Mouse (Mus musculus): ENCODE data around the gene Bglap.
"Not testable (repeated sequence)": the region's sequence is repeated elsewhere in the genome, so short reads cannot be mapped to it uniquely, and the experiment has no call there.

Gene Bglap

GRCm38 (mm10) chr3:88393776-88394375, 9.6 kb upstream of the Bglap start:
- no peak for DNase-seq (ENCODE audit: low spot score)

GRCm38 (mm10) chr3:88382383-88382782, 1.9 kb downstream of the Bglap start:
- DNase-seq (ENCODE audit: low spot score): not testable (repeated sequence)

- DNase-seq (ENCODE audit: low spot score): not testable (repeated sequence)
These were observed 2.6 kb downstream of the Bglap start for GRCm38 (mm10) chr3:88381389-88382315.

GRCm38 (mm10) chr3:88378599-88378998, 5.7 kb downstream of the Bglap start, which contains the start of gene Bglap2:
Gene Bglap2 (minus strand): TSS chr3:88378699.
- not testable (repeated sequence) for DNase-seq (ENCODE audit: low spot score)

- not testable (repeated sequence) for DNase-seq (ENCODE audit: low spot score)
These were observed 7.6 kb downstream of the Bglap start for GRCm38 (mm10) chr3:88376644-88377043.

GRCm38 (mm10) chr3:88375750-88376626, 8.3 kb downstream of the Bglap start:
- not testable (repeated sequence) for DNase-seq (ENCODE audit: low spot score)

GRCm38 (mm10) chr3:88372643-88373042, 11.6 kb downstream of the Bglap start, which contains the start of gene Bglap3:
Gene Bglap3 (minus strand): TSS chr3:88372743.
- not testable (repeated sequence) for DNase-seq (ENCODE audit: low spot score)

GRCm38 (mm10) chr3:88368511-88368910, 15.8 kb downstream of the Bglap start:
- not testable (repeated sequence) for DNase-seq (ENCODE audit: low spot score)

- not testable (repeated sequence) for DNase-seq (ENCODE audit: low spot score)
These were observed 16.7 kb downstream of the Bglap start for GRCm38 (mm10) chr3:88367517-88367916.

GRCm38 (mm10) chr3:88366830-88367428, 17.3 kb downstream of the Bglap start:
- not testable (repeated sequence) for DNase-seq (ENCODE audit: low spot score)

GRCm38 (mm10) chr3:88365705-88366361, 18.4 kb downstream of the Bglap start:
- DNase-seq (ENCODE audit: low spot score): no peak

GRCm38 (mm10) chr3:88364337-88364736, 19.9 kb downstream of the Bglap start, which contains the start of gene Paqr6:
Gene Paqr6 (plus strand): TSS chr3:88364584.
- peak; percentile 82 for DNase-seq (ENCODE audit: low spot score)

- no peak for DNase-seq (ENCODE audit: low spot score)
These were observed 20.6 kb downstream of the Bglap start for GRCm38 (mm10) chr3:88363700-88364099.

- DNase-seq (ENCODE audit: low spot score): no peak
These were observed 22.5 kb downstream of the Bglap start for GRCm38 (mm10) chr3:88361612-88362313.

- DNase-seq (ENCODE audit: low spot score): no peak
These were observed 23.2 kb downstream of the Bglap start for GRCm38 (mm10) chr3:88361096-88361495.

GRCm38 (mm10) chr3:88359989-88360388, 24.3 kb downstream of the Bglap start:
- no peak for DNase-seq (ENCODE audit: low spot score)

- DNase-seq (ENCODE audit: low spot score): no peak
These were observed 24.7 kb downstream of the Bglap start for GRCm38 (mm10) chr3:88359584-88359983.

GRCm38 (mm10) chr3:88354396-88355165, 29.7 kb downstream of the Bglap start:
- DNase-seq (ENCODE audit: low spot score): no peak

- DNase-seq (ENCODE audit: low spot score): no peak
These were observed 31.4 kb downstream of the Bglap start for GRCm38 (mm10) chr3:88352907-88353306.

All from ovary, postnatal 14 days (tissue).